Mouse (Mus musculus): ENCODE data around the gene Gbp8.

- TF ChIP-seq MYOD1 (IDR thresholded peaks at IDR 0.05; ENCODE audit: control insufficient read depth, insufficient read length, low read depth) (no peak), USF1 (IDR thresholded peaks at IDR 0.05; ENCODE audit: low read depth) (no peak), CTCF (IDR thresholded peaks at IDR 0.05; ENCODE audit: control insufficient read depth, insufficient read depth, insufficient read length) (no peak), MAX (IDR thresholded peaks at IDR 0.05) (no peak), MYOG (IDR thresholded peaks at IDR 0.05; ENCODE audit: control insufficient read depth, extremely low read depth, insufficient read length) (no peak), FOSL1 (IDR thresholded peaks at IDR 0.05; ENCODE audit: insufficient read depth, low read length, poor library complexity, severe bottlenecking) (no peak)
Measured at GRCm38 (mm10) chr5:105060224-105060623, 79.1 kb downstream of the Gbp8 start.
